In the genomic region with DNA sequence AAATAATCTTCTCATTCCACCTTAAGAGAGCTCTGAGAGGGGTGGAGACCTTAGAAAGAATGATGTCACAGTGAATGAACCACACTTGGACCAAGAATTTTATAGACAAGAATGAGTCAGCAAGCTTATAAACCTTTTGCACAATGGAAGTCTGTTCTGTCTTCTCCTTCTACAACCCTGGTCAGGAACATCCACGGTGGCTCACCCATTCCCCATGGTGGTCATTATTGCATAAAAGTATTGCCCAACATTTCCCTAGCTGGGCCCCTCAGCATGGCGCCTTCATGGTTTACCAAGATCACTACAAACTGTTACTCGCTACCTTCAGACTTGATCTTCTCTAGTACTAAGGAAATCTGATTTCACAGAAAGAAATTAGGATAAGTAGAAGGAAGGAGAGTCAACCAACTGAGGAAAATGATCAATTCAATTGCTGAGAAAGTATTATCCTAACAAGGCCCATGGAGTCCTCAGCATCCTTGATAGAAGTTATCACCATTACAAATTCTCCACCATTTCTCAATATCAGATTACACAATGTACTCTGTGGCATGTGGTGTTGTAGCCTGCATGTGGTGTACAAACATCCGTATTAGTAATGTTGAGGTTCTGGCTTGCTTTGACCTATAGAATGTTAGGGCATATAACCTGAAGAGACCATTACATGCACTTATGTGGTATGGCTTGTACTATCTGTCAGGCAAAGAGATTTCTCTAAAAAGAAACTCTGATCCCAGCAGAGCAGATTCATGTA, we compare ENCODE assay signal across 14 mouse cellular contexts.
"Had no signal": no experiment of that assay in that cellular context is flagged by ENCODE, and none has a peak within 500 bp of the region (broad histone marks: within the 10 kb centered on the region; RNA-seq: fewer than 3 reads in every experiment).

No protein-coding gene starts in this region.

- H3K27me3 ChIP-seq: limb, embryonic 12.5 days; liver, embryonic 13.5 days; lung, embryonic 15.5 days; neural tube, embryonic 13.5 days had no signal

- ATAC-seq: liver, postnatal 0 days had no signal

- H3K4me2 ChIP-seq: limb, embryonic 12.5 days; liver, embryonic 13.5 days; lung, embryonic 15.5 days; neural tube, embryonic 13.5 days had no signal

- H3K4me3 ChIP-seq: layer of hippocampus, adult 2 months; limb, embryonic 12.5 days; liver, embryonic 13.5 days; lung, embryonic 15.5 days; neural tube, embryonic 13.5 days had no signal

- H3K36me3 ChIP-seq: limb, embryonic 12.5 days; liver, embryonic 13.5 days; lung, embryonic 15.5 days; neural tube, embryonic 13.5 days had no signal

- DNase-seq: kidney, adult 9 months; kidney, postnatal 36 days; liver; liver, embryonic 13.5 days; liver, postnatal 0 days; lung, postnatal 14 days; midbrain, embryonic 14.5 days; retina, postnatal 1 day; right cerebral cortex, postnatal 4 days; spleen, adult 18-20 months had no signal
